Mouse (Mus musculus) frontal cortex, postnatal 36 days (tissue): ENCODE measurements around the gene Smarcc1.

ENCODE experiments used
- DNase-seq, 2 experiments: peaks; one replicate each; pipeline ENCODE4 v3.0.0; 2022; ENCODE audit warnings: low spot score in 2 of 2

Gene Smarcc1

GRCm38 (mm10) chr9:110230395-110231071, 113.0 kb downstream of the Smarcc1 start:
- DNase-seq: peak in 1 of 2 experiments; percentile 51

- DNase-seq: no peak
These were observed 117.5 kb downstream of the Smarcc1 start for GRCm38 (mm10) chr9:110234962-110235361.

GRCm38 (mm10) chr9:110243221-110243833, 125.8 kb downstream of the Smarcc1 start, which contains the start of gene Cspg5:
Gene Cspg5 (plus strand): TSS chr9:110243783.
- peak in 1 of 2 experiments; percentile 51 for DNase-seq

DNA sequence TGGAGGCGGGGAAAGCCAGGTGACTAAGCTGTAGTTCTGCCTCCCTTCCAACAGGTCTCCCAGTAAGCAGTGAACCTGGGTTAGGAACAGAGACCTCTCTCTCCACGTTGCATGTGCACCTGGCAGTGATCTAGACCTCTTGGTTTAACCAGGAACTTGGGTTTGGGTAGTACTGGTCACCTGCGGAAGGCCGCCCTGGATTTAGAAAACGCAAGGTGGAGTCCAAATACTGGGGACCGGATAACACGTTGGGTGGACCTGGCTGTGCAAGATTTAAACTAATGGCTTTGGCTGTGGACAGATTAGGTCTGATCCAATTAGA, 127.0 kb downstream of the Smarcc1 start:
- DNase-seq: no peak

DNA sequence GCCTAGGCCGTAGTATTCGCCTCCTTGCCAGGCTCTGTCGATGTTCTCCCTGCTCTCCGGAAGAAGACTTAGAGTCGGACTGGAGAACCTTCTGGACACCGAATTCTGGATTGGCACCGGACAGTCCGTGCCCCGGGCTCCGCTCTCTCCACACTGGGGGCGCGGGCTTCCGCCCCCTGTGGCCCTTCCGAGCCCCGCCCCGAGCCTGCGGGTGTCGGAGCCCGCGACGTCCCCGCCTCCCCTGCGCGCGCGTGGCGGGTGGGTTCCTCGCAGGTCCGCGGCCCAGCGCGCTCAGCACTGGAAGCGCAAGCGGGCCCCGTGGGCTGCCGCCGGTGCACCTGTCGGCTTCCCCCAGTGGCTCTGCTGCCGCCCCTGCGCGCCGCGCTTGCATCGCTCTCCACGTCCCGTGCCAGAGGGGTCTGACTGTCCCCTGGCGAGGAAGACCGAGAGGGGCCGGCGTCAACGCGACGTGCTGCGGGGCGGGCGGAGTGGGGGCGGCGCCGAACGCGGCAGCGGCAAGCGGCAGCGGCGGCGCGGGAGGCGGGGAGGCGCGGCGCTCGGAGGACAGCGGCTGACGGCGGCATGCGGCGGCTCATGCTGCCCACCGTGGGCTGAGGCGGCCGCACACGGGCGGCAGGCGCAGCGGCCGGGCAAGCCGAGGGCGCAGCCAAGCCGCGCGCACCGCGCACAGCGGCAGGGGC, 127.5 kb downstream of the Smarcc1 start:
- peak; percentile 78 to 83 for DNase-seq

GRCm38 (mm10) chr9:110245590-110246320, 128.2 kb downstream of the Smarcc1 start:
- peak; percentile 55 to 75 for DNase-seq

- peak in 1 of 2 experiments; percentile 38 for DNase-seq
These were observed 128.8 kb downstream of the Smarcc1 start for GRCm38 (mm10) chr9:110246321-110246640.

DNA sequence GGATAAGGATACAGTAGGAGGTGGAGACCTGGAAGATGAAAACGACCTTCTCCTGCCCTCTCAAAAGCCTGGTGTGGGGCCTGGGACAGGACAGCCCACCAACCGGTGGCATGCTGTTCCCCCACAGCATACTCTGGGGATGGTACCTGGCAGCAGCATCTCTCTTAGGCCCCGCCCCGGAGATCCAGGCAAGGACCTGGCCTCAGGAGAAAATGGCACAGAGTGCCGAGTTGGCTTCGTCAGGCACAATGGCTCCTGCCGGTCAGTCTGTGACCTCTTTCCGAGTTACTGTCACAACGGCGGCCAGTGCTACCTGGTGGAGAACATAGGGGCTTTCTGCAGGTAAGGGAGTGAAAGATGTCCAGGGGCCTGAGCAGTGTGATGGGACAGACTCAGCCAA, 129.5 kb downstream of the Smarcc1 start:
- no peak for DNase-seq

DNA sequence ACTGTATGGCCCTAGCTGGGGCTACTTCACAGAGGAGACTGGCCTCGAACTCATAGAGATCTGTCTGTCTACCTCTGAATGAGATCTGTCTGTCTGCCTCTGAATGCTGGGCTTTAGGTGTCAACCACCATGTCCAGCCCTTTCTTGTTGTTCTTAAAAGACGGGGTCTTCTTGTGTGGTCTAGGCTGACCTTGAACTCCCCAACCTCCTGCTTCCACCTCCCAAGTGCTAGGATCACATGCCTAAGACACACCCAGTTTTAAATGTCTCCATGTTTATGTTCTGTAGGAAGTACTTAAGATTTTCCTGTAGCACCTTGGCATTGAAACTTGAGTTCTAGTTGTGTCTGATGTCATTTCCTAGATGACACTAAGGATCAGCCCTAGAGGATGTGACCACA, 131.4 kb downstream of the Smarcc1 start:
- no peak for DNase-seq

DNA sequence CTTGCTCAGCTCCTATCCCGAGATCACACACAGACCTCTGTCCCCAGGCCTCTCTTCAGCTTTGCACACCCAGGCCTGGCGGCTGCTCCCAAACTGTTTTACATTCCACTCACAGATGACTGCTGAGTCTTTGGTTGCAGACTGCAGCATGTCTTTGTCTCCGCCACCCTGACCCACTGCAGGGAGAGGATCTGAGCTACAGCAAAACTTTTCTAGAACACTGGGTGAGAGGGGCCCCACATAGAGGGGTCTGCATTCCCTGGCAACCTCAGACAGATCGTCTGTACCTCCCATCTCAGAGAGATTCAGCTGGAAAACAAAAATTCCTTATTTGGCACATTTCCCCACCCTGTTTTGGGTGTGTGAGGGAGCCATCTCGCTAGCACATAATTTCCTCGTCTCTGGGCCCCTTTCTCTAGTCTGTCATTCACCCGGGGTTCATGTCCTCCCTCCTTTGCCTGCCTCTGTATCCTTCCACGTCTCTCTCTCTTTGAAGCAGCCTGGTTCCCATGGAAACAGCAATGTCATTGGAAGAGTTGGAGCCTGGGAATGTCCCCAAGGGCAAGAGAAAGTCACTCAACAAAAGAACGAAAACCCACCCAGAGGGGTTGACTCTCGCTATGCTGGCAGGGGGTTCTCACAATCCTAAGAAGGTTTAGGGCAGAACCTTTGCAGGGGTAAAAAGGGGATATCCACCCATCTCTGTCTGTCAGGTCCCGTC, 132.5 kb downstream of the Smarcc1 start:
- peak; percentile 55 to 63 for DNase-seq

DNA sequence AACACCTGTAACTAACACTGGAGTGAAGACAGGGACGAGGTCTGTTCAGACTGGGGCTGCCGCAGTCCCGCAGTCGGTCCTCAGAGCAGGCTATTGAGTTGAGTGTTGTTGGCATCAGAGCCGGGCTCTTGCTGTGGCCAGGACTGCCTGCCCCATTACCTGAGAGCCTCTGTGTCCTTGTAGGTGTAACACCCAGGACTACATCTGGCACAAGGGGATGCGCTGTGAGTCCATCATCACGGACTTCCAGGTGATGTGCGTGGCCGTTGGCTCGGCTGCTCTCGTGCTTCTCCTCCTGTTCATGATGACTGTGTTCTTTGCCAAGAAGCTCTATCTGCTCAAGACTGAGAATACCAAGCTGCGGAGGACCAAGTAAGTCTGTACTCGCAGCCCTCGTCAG, 133.3 kb downstream of the Smarcc1 start:
- DNase-seq: peak in 1 of 2 experiments; percentile 44

GRCm38 (mm10) chr9:110255407-110256019, 138.0 kb downstream of the Smarcc1 start:
- no peak for DNase-seq

- DNase-seq: no peak
These were observed 141.1 kb downstream of the Smarcc1 start for GRCm38 (mm10) chr9:110258646-110259045.

GRCm38 (mm10) chr9:110259118-110259517, 141.6 kb downstream of the Smarcc1 start:
- no peak for DNase-seq

- DNase-seq: no peak
These were observed 145.7 kb downstream of the Smarcc1 start for GRCm38 (mm10) chr9:110263181-110263580.

DNA sequence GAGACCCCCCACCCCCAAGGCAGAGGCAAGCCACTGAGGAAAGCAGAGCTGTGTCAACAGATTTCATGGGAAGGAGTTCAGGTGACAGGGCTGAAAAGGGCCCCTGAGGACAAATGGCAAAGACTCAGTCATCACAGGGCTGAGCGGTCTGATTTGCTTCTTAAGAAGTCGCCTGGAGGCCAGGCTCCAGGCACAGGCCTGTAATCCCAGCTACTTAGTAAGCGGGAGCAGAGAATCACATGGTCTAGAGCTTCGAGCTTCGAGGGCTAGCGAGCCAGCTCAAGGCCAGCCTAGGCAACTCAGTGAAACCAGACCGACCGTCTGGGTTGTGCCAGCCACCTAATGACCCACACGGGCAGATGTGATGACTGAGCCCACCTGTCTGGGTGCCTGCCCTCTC, 147.5 kb downstream of the Smarcc1 start:
- DNase-seq: no peak

- no peak for DNase-seq
These were observed 150.9 kb downstream of the Smarcc1 start for GRCm38 (mm10) chr9:110268416-110268815.

GRCm38 (mm10) chr9:110272330-110272729, 154.8 kb downstream of the Smarcc1 start:
- no peak for DNase-seq

DNA sequence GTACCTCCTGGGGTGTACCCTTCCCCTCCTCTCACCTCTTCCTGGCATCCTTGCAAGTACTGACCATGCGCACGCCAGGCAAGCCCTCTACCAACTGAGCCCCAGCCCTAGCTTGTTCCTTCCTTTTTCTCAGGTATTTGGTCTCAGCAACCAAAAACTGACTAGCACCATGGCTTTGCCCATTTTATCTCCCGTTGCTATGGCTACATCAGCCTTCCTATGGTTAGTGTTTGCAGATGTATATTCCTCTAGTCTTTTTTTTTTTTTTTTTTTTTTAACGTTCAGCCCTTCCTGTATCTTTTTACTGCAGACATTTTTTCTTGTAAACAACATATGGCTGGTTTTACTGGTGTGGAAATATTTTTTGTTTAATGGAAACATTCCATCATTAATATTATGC, 156.0 kb downstream of the Smarcc1 start:
- no peak for DNase-seq

- no peak for DNase-seq
These were observed 158.4 kb downstream of the Smarcc1 start for GRCm38 (mm10) chr9:110275882-110276281.

DNA sequence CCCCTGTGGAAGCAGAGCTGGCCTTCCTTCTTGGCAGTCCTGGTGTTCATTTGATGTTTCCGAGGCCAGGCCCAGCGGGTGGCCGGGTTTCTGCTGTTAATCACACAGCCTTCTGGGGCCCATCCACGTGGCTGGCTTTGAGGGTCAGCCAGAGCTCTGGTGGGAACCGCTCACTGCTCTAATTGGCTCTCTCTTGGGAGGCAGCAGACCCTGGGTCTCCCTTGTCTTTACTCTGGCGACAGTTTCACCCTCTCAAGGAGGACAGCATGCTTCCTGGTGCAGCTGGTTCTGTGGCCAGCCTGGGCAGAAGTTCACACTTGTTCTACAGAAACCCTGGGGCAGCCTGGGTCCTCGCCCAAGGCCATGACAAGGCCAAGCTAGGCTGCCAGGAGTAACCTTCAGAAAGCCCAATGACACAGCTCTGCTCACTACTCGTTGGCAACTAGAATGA, 159.9 kb downstream of the Smarcc1 start:
- DNase-seq: peak in 1 of 2 experiments; percentile 69
